Mouse (Mus musculus) adrenal gland (tissue): Measurements from ENCODE around the gene Asf1b.

Source experiments
- intact Hi-C: fragments of 180-260 bp; cut with DNase I; formaldehyde crosslinking; loops from one replicate; pipeline ENCODE4 v1.15.1; 2025
- microRNA-seq, 2 experiments: library from miRNA; unstranded; fragments of <30 nt; microRNA quantifications; one replicate each; pipeline ENCODE4; 2019

The Asf1b gene

GRCm38 (mm10) chr8:84012499-84013165, 57.3 kb downstream of the Asf1b start:
- intact Hi-C loops = no loop called here

DNA sequence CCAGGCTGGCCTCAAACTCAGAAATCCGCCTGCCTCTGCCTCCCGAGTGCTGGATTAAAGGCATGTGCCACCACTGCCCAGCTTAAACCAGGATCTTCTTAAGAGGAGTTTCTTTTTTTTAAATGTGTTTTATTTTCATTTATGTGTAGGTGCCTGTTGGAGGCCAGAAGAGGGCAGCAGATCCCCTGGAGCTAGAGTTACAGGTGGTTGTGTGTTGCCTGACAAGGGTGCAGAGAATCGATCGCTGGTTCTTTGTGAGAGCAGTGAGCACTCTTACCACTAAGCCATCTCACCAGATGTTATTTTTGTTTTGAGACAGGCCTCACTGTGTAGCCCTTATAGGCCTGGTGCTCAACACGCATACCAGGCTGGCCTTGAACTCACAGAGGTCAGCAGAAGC, 60.5 kb downstream of the Asf1b start:
- intact Hi-C loops = no loop called here

GRCm38 (mm10) chr8:84019738-84020137, 64.4 kb downstream of the Asf1b start:
- intact Hi-C loops = no loop called here

Small RNAs within 50 kb of the gene (microRNA-seq; reads per million reads assigned to microRNA genes)
- gene Gm44330 (0 reads per million in 2 experiments), gene Gm44450 (0 reads per million in 2 experiments), gene Mir1199 (0.34 to 1.6 reads per million in 2 experiments), gene Mir8111 (6.0 to 7.9 reads per million in 2 experiments)
